Comparison of ENCODE assay signal across 8 mouse cellular contexts in the genomic region with DNA sequence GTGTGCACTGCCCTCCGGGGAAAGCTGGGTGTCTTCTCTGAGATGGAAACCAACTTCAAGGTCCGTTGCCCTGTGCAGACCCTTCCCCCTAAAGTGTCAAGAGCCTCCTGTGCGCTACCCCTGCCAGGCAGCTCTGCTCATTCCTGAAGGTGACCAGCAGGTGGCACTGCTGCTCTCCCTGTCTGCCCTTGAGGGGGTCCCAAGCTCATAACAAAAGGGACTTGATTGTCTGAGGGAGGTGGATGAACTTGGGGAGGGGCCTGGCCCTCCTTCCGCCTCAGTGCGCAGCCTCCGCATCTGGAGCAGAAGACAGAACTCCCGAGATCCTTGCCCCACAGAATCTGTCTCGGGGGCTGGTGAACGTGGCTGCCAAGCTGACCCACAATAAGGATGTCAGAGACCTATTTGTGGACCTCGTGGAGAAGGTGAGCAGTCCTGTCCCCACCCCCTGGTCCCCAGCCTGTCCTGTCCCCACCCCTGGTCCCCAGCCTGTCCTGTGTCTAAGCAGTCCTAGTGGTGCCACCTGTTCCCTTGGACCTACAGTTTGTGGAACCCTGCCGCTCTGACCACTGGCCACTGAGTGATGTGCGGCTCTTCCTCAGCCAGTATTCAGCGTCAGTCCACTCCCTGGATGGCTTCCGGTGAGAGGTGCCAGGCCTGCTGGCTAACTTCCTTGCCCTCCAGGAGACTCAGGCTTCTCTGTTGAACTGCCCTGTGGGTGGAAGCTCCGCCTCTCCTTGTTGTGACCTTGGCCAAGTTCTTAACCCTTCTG. TPM values are rescaled to one million over a fixed set of nuclear protein-coding genes. Genes with fewer than 3 reads are reported as not detected.
A peak's percentile ranks its signal among the peaks of the same experiment; 100 is the strongest.
DNase-seq lines count a peak whose midpoint lies in the region; ATAC-seq and TF ChIP-seq lines count a peak whose summit lies in the region.

No protein-coding gene starts in this region.

- no peak for ATAC-seq in intestine, postnatal 0 days
- ATAC-seq in lung, postnatal 0 days, result peak; percentile 60

- peak; percentile 94 for TF ChIP-seq CTCF in intestine, postnatal 0 days (IDR thresholded peaks at IDR 0.05; ENCODE audit: low read depth)
- TF ChIP-seq CTCF in lung, postnatal 0 days (IDR thresholded peaks at IDR 0.05), result peak; percentile 95

- no peaks in the 10 kb centered on the region for H3K9me3 ChIP-seq in intestine, postnatal 0 days (ENCODE audit: control insufficient read depth)
- no peaks in the 10 kb centered on the region for H3K9me3 ChIP-seq in lung, postnatal 0 days (ENCODE audit: low read length)

- H3K27me3 ChIP-seq in intestine, postnatal 0 days (replicated peaks; ENCODE audit: control insufficient read depth, insufficient read depth, low read length), result no peaks in the 10 kb centered on the region
- no peaks in the 10 kb centered on the region for H3K27me3 ChIP-seq in lung, postnatal 0 days (replicated peaks; ENCODE audit: insufficient read depth, low read length)

- peak overlapping the region; percentile 17 for H3K4me2 ChIP-seq in intestine, postnatal 0 days (replicated peaks; ENCODE audit: low read depth)
- peak overlapping the region; percentile 25; the same call in 1 of the 2 replicates for H3K4me2 ChIP-seq in lung, postnatal 0 days (replicated peaks; ENCODE audit: low read depth, low read length)

- peak; percentile 60 for DNase-seq in right cerebral cortex, postnatal 14 days
- DNase-seq in right cerebral cortex, postnatal 36 days (ENCODE audit: low spot score in 2 of 2), result no peak
- DNase-seq in cerebellum, adult 18-20 months, result peak; percentile 58 to 79
- peak; percentile 85 for DNase-seq in forelimb bud, embryonic 11.5 days (ENCODE audit: low read depth, low spot score)
- DNase-seq in lung, postnatal 0 days (ENCODE audit: low spot score), result peak; percentile 72
- DNase-seq in spleen, postnatal 10 days (ENCODE audit: low spot score in 2 of 2), result peak; percentile 42 to 71
- no peak for DNase-seq in adipocyte (ENCODE audit: low spot score)

- H3K36me3 ChIP-seq in intestine, postnatal 0 days (ENCODE audit: control insufficient read depth, insufficient read depth), result peaks cover 53% of the 10 kb centered on the region
- peaks cover 14% of the 10 kb centered on the region for H3K36me3 ChIP-seq in lung, postnatal 0 days (ENCODE audit: insufficient read depth, low read length)

- no peak overlapping the region for H3K4me3 ChIP-seq in intestine, postnatal 0 days (ENCODE audit: low read depth, low read length)
- no peak overlapping the region for H3K4me3 ChIP-seq in lung, postnatal 0 days (ENCODE audit: low read depth, low read length)

- H3K9ac ChIP-seq in intestine, postnatal 0 days (ENCODE audit: low read depth, low read length), result no peak overlapping the region
- H3K9ac ChIP-seq in lung, postnatal 0 days (replicated peaks; ENCODE audit: low read depth), result no peak overlapping the region

- TF ChIP-seq EP300 in lung, postnatal 0 days (IDR thresholded peaks at IDR 0.05), result no peak

- H3K27ac ChIP-seq in intestine, postnatal 0 days (ENCODE audit: low read depth, low read length), result no peak overlapping the region
- peak overlapping the region; percentile 61; the same call in 1 of the 2 replicates for H3K27ac ChIP-seq in lung, postnatal 0 days (ENCODE audit: low read length)

- H3K4me1 ChIP-seq in intestine, postnatal 0 days (replicated peaks; ENCODE audit: control insufficient read depth, insufficient read depth, low read length), result peaks cover 4% of the 10 kb centered on the region; the same call in 1 of the 2 replicates
- peaks cover 3% of the 10 kb centered on the region; the same call in 1 of the 2 replicates for H3K4me1 ChIP-seq in lung, postnatal 0 days (ENCODE audit: insufficient read depth, low read depth, low read length)

- WGBS in intestine, postnatal 0 days, result 45% methylated on average over 15 of the region's 15 CpGs
- 29% methylated on average over 15 of the region's 15 CpGs for WGBS in lung, postnatal 0 days

RNA-seq across cellular contexts. Expression of gene Fibp, which starts 3.6 kb away (rescaled TPM):
- polyA plus RNA-seq in intestine, postnatal 0 days (2015; fragmentation: Nextera tagmentation; extraction: Ambion mirVana), result 116 and 130 TPM in 2 replicates
- 133 and 135 TPM in 2 replicates for polyA plus RNA-seq in lung, postnatal 0 days (2015; fragmentation: Nextera tagmentation; extraction: Ambion mirVana)

RNA-seq across cellular contexts. Expression of gene Ctsw, which starts 4.3 kb away (rescaled TPM):
- polyA plus RNA-seq in intestine, postnatal 0 days (2015; fragmentation: Nextera tagmentation; extraction: Ambion mirVana), result 0.85 and 0.92 TPM in 2 replicates
- polyA plus RNA-seq in lung, postnatal 0 days (2015; fragmentation: Nextera tagmentation; extraction: Ambion mirVana), result 2.6 and 2.8 TPM in 2 replicates

RNA-seq across cellular contexts. Expression of gene Ccdc85b, which starts 6.3 kb away (rescaled TPM):
- polyA plus RNA-seq in intestine, postnatal 0 days (2015; fragmentation: Nextera tagmentation; extraction: Ambion mirVana), result 7.3 and 7.5 TPM in 2 replicates
- 14.4 and 18.0 TPM in 2 replicates for polyA plus RNA-seq in lung, postnatal 0 days (2015; fragmentation: Nextera tagmentation; extraction: Ambion mirVana)

RNA-seq across cellular contexts. Expression of gene Efemp2, which starts 9.8 kb away (rescaled TPM):
- 39.4 and 40.7 TPM in 2 replicates for polyA plus RNA-seq in intestine, postnatal 0 days (2015; fragmentation: Nextera tagmentation; extraction: Ambion mirVana)
- polyA plus RNA-seq in lung, postnatal 0 days (2015; fragmentation: Nextera tagmentation; extraction: Ambion mirVana), result 91.8 and 96.1 TPM in 2 replicates

RNA-seq across cellular contexts. Expression of gene Fosl1, which starts 16.6 kb away (rescaled TPM):
- polyA plus RNA-seq in intestine, postnatal 0 days (2015; fragmentation: Nextera tagmentation; extraction: Ambion mirVana), result not detected in 2 replicates
- polyA plus RNA-seq in lung, postnatal 0 days (2015; fragmentation: Nextera tagmentation; extraction: Ambion mirVana), result 0.31 TPM in 1 of 2 replicates, not detected in the other

Comparison
In these comparisons a context has a peak if more than half of its experiments do, and no peak if none do; other contexts are left out.
1. DNase-seq: peak in right cerebral cortex, postnatal 14 days (single experiment), cerebellum, adult 18-20 months (2 of 2), forelimb bud, embryonic 11.5 days (single experiment), lung, postnatal 0 days (single experiment) and spleen, postnatal 10 days (2 of 2); none in right cerebral cortex, postnatal 36 days (0 of 2) and adipocyte (single experiment).